Mouse (Mus musculus) inflammation-experienced regulatory T-cells, adult 6 months (primary cell): ENCODE data around the gene Mccc2. TPM values are rescaled to one million over a fixed set of nuclear protein-coding genes. Genes with fewer than 3 reads are reported as not detected.

Experiments used
- ATAC-seq: one replicate; pipeline ENCODE4 v1.8.0; 2017
- polyA plus RNA-seq, 3 experiments: library from polyadenylated mRNA; unstranded; fragments of 100-300 nt; shearing (Covaris generic); gene quantifications; one replicate each; pipeline ENCODE4 v1.2.1; 2017

Gene Mccc2
- polyA plus RNA-seq, 3 experiments from 2014 or later, result 10.1 to 16.4 (median 13.5) TPM

DNA sequence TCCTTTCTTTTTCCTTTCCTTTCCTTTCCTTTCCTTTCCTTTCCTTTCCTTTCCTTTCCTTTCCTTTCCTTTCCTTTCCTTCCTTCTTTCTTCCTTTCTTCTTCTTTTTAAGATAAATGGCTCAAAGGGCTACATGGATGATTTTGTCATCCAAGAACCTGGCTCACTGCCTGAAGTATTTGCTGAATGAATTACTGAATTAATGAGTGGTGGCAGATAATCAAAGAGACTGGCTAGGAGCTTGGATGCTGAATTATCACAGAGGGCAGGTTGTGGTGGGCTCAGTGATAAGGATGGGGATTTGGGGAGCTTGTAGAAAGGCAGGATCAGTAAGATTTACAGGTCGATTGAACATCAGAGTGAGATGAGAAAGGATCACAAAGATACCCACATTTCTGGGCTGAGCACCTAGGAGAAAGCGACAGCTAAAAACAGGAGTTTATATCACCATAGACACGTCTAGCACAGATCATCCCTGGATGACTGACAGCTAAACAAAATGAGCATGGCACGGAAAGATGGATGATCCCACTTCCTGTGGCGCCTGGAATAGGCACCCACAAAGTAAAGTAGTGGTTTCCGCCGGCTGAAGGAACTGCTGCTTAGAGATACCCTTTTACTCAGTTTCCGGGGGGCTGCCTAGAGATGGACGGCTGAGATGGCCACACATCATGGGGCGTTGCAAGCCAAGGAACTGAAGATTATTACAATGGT, 76.7 kb downstream of the Mccc2 start:
- ATAC-seq, result no peak

DNA sequence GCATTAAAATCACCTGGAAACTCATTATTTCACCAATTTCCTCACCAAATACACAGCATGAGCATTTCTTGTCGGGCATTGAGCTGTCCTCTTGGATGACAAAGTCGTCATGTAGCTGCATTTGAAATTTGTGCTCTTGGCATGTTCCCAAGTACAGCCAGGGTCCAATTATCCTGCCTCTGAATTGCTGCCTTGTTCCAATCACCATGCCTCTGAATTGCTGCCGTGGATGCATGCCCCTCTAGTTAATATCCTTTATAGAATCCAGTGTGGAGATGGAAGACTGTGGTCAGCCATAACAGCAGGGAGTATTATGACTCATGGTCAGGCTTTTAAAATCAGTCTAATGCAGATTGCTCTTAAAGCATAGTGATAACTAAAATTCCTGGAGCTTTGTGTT, 77.7 kb downstream of the Mccc2 start:
- no peak for ATAC-seq

DNA sequence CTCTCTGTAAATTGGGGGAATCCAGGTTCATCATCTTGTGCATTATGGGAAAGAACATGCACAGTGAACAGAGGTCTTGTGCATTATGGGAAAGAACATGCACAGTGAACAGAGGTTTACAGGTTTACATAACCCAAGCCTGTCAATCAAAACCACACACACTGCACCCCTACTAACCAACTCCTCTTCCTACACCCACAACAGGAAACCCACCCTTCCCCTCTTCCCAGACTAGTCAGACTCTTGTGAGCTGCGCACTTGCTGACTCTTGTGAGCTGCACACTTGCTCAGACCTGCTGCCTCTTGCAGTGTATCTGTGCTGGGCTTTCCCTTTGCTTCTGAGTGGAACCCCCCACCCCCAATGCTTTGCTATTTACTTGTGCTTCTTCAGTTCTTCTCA, 83.0 kb downstream of the Mccc2 start:
- no peak for ATAC-seq

DNA sequence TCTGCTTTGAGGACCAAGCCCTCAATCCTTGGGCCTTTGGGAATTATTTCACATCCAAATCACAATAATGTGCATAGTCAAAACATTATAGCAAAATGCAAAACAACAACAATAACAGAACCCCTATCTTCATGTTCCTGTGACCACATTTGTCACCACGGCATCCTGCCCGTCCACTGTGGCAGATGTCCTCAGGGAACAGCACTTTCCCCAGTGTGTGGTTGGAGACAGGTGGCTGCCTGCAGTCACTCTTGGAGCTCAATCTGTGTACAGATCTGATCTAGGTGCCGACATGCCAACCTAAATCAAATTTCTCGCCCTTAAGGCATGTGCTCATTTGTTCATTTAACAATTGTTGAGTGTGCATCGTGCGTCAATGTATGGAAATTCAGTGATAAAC, 83.9 kb downstream of the Mccc2 start:
- no peak for ATAC-seq

DNA sequence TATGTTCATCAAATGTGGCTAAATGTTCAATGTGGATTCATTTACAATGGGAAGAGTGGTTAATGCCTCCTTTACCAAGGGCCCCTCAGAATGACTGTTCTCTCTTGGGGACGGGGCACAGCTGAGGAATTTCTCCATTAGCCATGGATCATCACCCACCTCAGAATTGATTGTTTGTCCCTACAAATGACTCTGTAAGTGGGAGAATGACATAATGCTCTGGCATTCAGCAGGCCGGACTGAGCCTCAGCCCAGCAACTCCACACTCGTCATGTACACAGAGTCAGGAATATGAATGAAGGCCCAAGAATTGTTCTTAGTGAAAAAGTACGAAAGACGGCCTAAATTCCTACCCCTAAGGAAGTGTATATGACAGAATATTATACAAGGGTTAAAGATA, 89.2 kb downstream of the Mccc2 start:
- no peak for ATAC-seq

DNA sequence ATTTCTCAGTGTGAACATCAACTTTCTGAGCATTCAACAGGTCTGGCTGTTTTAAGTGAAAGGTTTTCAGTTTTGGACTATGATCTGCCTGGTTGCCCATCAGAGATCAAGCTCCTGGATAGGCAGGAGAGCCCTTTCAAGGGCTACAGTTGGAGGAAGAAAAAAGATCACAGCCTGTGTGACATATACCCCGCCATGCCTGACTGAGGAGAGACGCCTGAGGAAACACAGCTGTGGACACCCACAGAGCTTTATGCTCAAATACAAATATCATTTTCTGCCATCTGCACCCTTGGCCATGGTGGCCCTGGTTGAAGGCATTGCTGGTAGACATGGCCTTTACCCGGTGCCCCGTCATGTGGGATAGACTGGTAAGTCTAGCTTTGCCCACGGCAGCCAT, 99.8 kb downstream of the Mccc2 start:
- ATAC-seq, result no peak

DNA sequence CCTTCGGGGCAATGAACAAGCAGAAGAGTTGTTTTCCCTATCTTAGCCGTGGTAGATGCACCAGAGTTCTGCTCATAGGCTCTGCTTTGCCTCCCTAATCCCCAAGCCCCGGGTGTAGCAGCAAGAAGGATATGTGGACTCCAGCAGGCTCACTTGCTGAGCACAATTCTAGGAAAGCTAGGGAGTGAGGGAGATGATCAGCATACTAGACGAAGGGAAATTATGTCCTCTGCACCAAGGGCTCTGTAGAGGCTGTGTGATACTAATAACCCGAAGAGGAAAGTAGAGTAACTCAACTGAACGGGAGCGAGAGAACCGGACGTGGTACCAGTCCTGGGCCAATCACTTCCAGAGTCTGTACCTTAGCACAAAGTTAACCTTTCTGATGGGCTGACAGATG, 114.5 kb downstream of the Mccc2 start, which contains the start of gene Cartpt:
Cartpt (minus strand) TSS at position 127 of the 400 bp plus-strand sequence.
- no peak for ATAC-seq

DNA sequence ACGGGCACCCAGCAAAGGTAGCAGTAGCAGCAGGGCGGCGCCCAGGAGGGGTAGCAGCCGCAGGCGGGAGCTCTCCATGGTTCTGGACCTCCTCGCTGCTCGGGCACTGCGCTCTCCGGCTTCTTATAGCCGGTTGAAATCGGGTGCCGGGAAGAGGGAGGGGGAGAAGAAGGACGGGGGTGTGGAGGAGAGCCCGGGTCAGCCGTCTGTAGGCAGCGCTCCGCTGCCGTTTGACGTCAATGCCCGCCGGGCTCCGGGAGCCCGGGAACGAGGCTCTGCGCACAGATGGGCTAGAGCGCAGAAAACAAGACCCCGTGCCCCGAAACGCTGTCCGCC, 114.9 kb downstream of the Mccc2 start:
- no peak for ATAC-seq

DNA sequence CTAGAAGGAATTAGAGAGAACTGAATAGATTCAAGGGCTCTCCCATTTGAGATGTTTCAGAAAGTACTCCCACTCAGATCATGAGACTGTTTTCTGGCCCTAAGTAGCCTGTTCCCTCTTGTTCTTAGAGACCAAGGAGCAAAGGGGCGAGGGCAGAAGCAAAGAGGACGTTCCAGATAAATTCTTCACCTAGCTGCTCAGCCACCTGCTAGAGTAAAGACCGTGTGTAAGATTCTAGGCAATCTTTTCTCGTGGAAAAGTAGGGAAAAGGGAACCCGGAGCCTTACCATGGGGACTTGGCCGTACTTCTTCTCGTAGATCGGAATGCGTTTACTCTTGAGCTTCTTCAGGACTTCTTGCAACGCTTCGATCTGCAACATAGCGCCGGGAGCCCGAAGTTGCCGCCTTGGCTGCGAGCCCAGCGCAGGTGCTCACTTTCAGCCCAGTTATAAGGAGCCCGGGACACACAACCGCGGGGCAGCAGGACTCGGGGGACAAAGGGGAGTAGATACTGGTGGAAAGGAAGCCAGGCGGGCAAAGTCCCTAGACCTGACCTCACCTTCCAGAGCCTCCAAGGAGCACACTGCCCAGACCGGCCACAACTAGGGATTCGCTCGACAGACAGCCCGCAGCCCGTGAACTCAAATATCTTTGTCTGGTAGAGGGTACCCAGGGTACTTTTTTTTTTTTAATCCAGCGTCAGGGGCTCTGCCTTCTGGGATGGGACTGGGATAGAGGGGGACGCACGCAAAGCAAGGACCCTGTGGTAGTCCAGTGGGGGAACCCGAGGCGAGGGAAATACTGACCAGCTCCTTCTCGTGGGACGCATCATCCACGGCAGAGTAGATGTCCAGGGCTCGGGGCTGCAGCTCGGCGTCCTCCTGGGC, 115.5 kb downstream of the Mccc2 start:
- ATAC-seq, result no peak

DNA sequence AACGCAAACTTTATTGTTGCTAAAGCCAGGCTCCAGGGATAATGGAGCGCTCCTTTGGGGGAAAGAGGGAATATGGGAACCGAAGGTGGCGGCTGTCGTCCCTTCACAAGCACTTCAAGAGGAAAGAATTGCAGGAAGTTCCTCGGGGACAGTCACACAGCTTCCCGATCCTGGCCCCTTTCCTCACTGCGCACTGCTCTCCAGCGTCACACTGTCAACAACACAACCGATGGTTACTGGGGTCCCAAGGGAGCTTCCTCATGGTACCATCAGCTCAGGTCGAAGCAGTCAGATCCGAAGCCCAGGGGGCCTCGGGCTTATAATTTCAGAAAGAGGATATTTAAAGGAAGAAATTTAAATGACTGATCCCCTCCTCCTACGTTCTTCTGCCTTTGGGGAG, 116.6 kb downstream of the Mccc2 start:
- ATAC-seq, result no peak

Other genes with a start within 250 kb of the Mccc2 start
- gene Cartpt, start 114.5 kb downstream of the Mccc2 start, polyA plus RNA-seq, result not detected
- 10 to 100 TPM; 16.5 to 26.2 (median 20.5) TPM for gene Bdp1, start 88.4 kb upstream of the Mccc2 start, polyA plus RNA-seq
- gene Serf1, start 92.4 kb upstream of the Mccc2 start, polyA plus RNA-seq, result 1 to 10 TPM; 4.0 to 5.4 (median 4.7) TPM
- 10 to 100 TPM; 28.5 to 34.4 (median 30.8) TPM for gene Smn1, start 109.2 kb upstream of the Mccc2 start, polyA plus RNA-seq
- 10 to 100 TPM; 12.4 to 12.5 (median 12.4) TPM for gene Naip2, start 186.5 kb upstream of the Mccc2 start, polyA plus RNA-seq
- 10 to 100 TPM in 2 of 3 experiments, 1 to 10 TPM in 1; 6.1 to 21.5 (median 11.3) TPM for gene Naip5, start 230.7 kb upstream of the Mccc2 start, polyA plus RNA-seq